Mouse (Mus musculus) G1E (cell line): ENCODE measurements around the gene Mamdc4.
"Not testable (repeated sequence)": the region's sequence is repeated elsewhere in the genome, so short reads cannot be mapped to it uniquely, and the experiment has no call there.

Experiments
- CTCF ChIP-seq: IDR thresholded peaks from 2 replicates; pipeline ENCODE4 v1.5.1; 2012; ENCODE audit warnings: low read depth, low read length, inconsistent platforms, mixed read lengths
- GATA1 ChIP-seq: IDR thresholded peaks from 2 replicates; pipeline ENCODE4 v1.6.1; 2012; ENCODE audit warnings: borderline replicate concordance, low read length, inconsistent platforms, mixed read lengths
- POLR2AphosphoS5 ChIP-seq: IDR thresholded peaks from 2 replicates; pipeline ENCODE4 v1.6.1; 2012; ENCODE audit warnings: low read depth, low read length, inconsistent platforms; ENCODE audit not compliant: insufficient replicate concordance
- TAL1 ChIP-seq: conservative IDR thresholded peaks from 2 replicates; pipeline ENCODE4 v1.6.1; 2012; ENCODE audit warnings: low read depth, low read length, inconsistent platforms, mixed read lengths

- TF ChIP-seq CTCF, GATA1, TAL1, POLR2AphosphoS5: not testable (repeated sequence)
Observed at GRCm38 (mm10) chr2:25553171-25553786, 21.4 kb downstream of the Mamdc4 start.
